Mouse (Mus musculus) urinary bladder, postnatal 36 days (tissue): ENCODE data around the gene Patl1.
"Not testable (repeated sequence)": the region's sequence is repeated elsewhere in the genome, so short reads cannot be mapped to it uniquely, and the experiment has no call there.

Source experiments
- DNase-seq, 2 experiments: peaks; one replicate each; pipeline ENCODE4 v3.0.0; 2022; ENCODE audit warnings: low spot score in 2 of 2, mixed read lengths in 1 of 2

Gene Patl1

GRCm38 (mm10) chr19:11912037-11912532 lies at the start of gene Patl1:
Gene Patl1 (plus strand): TSS chr19:11912399.
- peak; percentile 94 to 98 for DNase-seq

GRCm38 (mm10) chr19:11867837-11868236 lies 44.4 kb upstream of the Patl1 start:
- no peak for DNase-seq

GRCm38 (mm10) chr19:11875006-11875405 lies 37.2 kb upstream of the Patl1 start, which contains the start of gene Olfr1419:
Gene Olfr1419 (minus strand): TSS chr19:11875106.
- no peak for DNase-seq

- not testable (repeated sequence) for DNase-seq
Measured at GRCm38 (mm10) chr19:11878404-11878803, 33.8 kb upstream of the Patl1 start.

- DNase-seq, result no peak
Measured at GRCm38 (mm10) chr19:11886265-11886664, 25.9 kb upstream of the Patl1 start, which contains the start of gene Olfr1420. Gene Olfr1420 (plus strand): TSS chr19:11886565.

GRCm38 (mm10) chr19:11911021-11911420 lies 1.2 kb upstream of the Patl1 start:
- DNase-seq, result no peak

GRCm38 (mm10) chr19:11911603-11912002 lies 596 bp upstream of the Patl1 start:
- DNase-seq, result no peak

- DNase-seq, result peak; percentile 37 to 64
Measured at GRCm38 (mm10) chr19:11912533-11913121, 428 bp downstream of the Patl1 start.

- no peak for DNase-seq
Measured at GRCm38 (mm10) chr19:11915804-11916203, 3.6 kb downstream of the Patl1 start.

GRCm38 (mm10) chr19:11922068-11922467 lies 9.9 kb downstream of the Patl1 start:
- DNase-seq, result no peak

- DNase-seq, result not testable (repeated sequence)
Measured at GRCm38 (mm10) chr19:11922515-11922914, 10.3 kb downstream of the Patl1 start.

- DNase-seq, result no peak
Measured at GRCm38 (mm10) chr19:11926380-11926779, 14.2 kb downstream of the Patl1 start.

- no peak for DNase-seq
Measured at GRCm38 (mm10) chr19:11928025-11928748, 16.0 kb downstream of the Patl1 start.

- DNase-seq, result not testable (repeated sequence)
Measured at GRCm38 (mm10) chr19:11946460-11946859, 34.3 kb downstream of the Patl1 start.

GRCm38 (mm10) chr19:11949878-11950277 lies 37.7 kb downstream of the Patl1 start:
- no peak for DNase-seq

- DNase-seq, result no peak
Measured at GRCm38 (mm10) chr19:11950747-11951146, 38.5 kb downstream of the Patl1 start.

- DNase-seq, result no peak
Measured at GRCm38 (mm10) chr19:11954206-11954605, 42.0 kb downstream of the Patl1 start.

GRCm38 (mm10) chr19:11956636-11957035 lies 44.4 kb downstream of the Patl1 start:
- no peak for DNase-seq

GRCm38 (mm10) chr19:11957396-11957795 lies 45.2 kb downstream of the Patl1 start:
- DNase-seq, result no peak

- no peak for DNase-seq
Measured at GRCm38 (mm10) chr19:11957846-11958245, 45.6 kb downstream of the Patl1 start.

GRCm38 (mm10) chr19:11964266-11964665 lies 52.1 kb downstream of the Patl1 start:
- no peak for DNase-seq

- peak; percentile 99 for DNase-seq
Measured at GRCm38 (mm10) chr19:11965023-11965942, 53.1 kb downstream of the Patl1 start, which contains the start of gene Osbp. Gene Osbp (plus strand): TSS chr19:11965941.
